Mouse (Mus musculus) gastrocnemius, adult 2 months (tissue): ENCODE measurements around the gene Fads3. TPM values are rescaled to one million over a fixed set of nuclear protein-coding genes. Genes with fewer than 3 reads are reported as not detected.

ENCODE experiments used
- DNase-seq: peaks from one replicate; pipeline ENCODE4 v3.0.0; 2022
- H3K27ac ChIP-seq: fragments of 200-600 bp; 2 replicates; pipeline ENCODE4 v1.8.1; 2022; ENCODE audit warnings: mild to moderate bottlenecking
- H3K4me3 ChIP-seq: fragments of 200-600 bp; 2 replicates; pipeline ENCODE4 v1.8.1; 2022; ENCODE audit warnings: mild to moderate bottlenecking, moderate library complexity
- CTCF ChIP-seq: fragments of 200-600 bp; IDR thresholded peaks from 2 replicates; pipeline ENCODE4 v1.8.1; 2022; ENCODE audit warnings: antibody characterized with exemption, mild to moderate bottlenecking, moderate library complexity
- intact Hi-C: fragments of 180-260 bp; cut with DNase I; formaldehyde crosslinking; loops from one replicate; pipeline ENCODE4 v1.15.1; 2025
- long read RNA-seq, 2 experiments: library from polyadenylated mRNA; stranded (forward); transcript quantifications; one replicate each; pipeline ENCODE4 v2.0.0; 2021
- total RNA-seq, 2 experiments: library from RNA; stranded (reverse); gene quantifications; 2 replicates each; pipeline ENCODE4 v1.2.3; 2021

The Fads3 gene
- total RNA-seq = 1 to 10 TPM; 2.2 to 2.3 TPM
- long read RNA-seq, experiment 1, transcript Fads3-201 (12 exons, 3,687 nt) = major isoform, 6 of 8 reads
- long read RNA-seq, experiment 1, partial matches to known transcripts = 0 of 8 reads
- long read RNA-seq, experiment 1, other reads (novel, unspliced or antisense) = 2 of 8 reads
- long read RNA-seq, experiment 2, partial matches to known transcripts = 0 of 2 reads
- long read RNA-seq, experiment 2, other reads (novel, unspliced or antisense) = 0 of 2 reads

GRCm38 (mm10) chr19:10041388-10042148 is at the start of gene Fads3:
Gene Fads3 (plus strand): TSS chr19:10041569.
- peak; percentile 92 for DNase-seq
- Histone ChIP-seq H3K4me3 (peak within 1 kb of the TSS; percentile 93), H3K27ac (peak within 1 kb of the TSS; percentile 88)
- intact Hi-C loops = no loop called here
- peak; percentile 20; the same call in 1 of the 2 replicates for TF ChIP-seq CTCF

- peak; percentile 28 for DNase-seq
- no peak for TF ChIP-seq CTCF
- intact Hi-C loops = no loop called here
- peak overlapping the region; percentile 67 for H3K27ac ChIP-seq
- peak overlapping the region; percentile 51 for H3K4me3 ChIP-seq
These were observed 49.1 kb upstream of the Fads3 start for GRCm38 (mm10) chr19:9992011-9992958.

- DNase-seq = peak; percentile 93
- peak overlapping the region; percentile 51 for H3K4me3 ChIP-seq
- intact Hi-C loops = no loop called here
- H3K27ac ChIP-seq = peak overlapping the region; percentile 67
- peak; percentile 85 for TF ChIP-seq CTCF
These were observed 48.2 kb upstream of the Fads3 start for GRCm38 (mm10) chr19:9993036-9993656.

- Histone ChIP-seq H3K27ac (no peak overlapping the region), H3K4me3 (no peak overlapping the region)
- no peak for TF ChIP-seq CTCF
- intact Hi-C loops = no loop called here
- DNase-seq = no peak
These were observed 43.9 kb upstream of the Fads3 start for GRCm38 (mm10) chr19:9997204-9998062.

- no peak for TF ChIP-seq CTCF
- DNase-seq = no peak
- Histone ChIP-seq H3K27ac (no peak overlapping the region), H3K4me3 (no peak overlapping the region)
- intact Hi-C loops = no loop called here
These were observed 43.3 kb upstream of the Fads3 start for GRCm38 (mm10) chr19:9998063-9998416.

GRCm38 (mm10) chr19:9998736-9999486 is 42.5 kb upstream of the Fads3 start:
- no peak overlapping the region for H3K27ac ChIP-seq
- no peak for TF ChIP-seq CTCF
- DNase-seq = no peak
- intact Hi-C loops = no loop called here
- H3K4me3 ChIP-seq = no peak overlapping the region

- TF ChIP-seq CTCF = peak; percentile 93
- intact Hi-C loops = loop anchor here (1.0 to 2.0 kb wide), 2 partner anchors 34 to 198 kb away; no protein-coding TSS in a partner anchor
- H3K27ac ChIP-seq = no peak overlapping the region
- DNase-seq = no peak
- no peak overlapping the region for H3K4me3 ChIP-seq
These were observed 41.0 kb upstream of the Fads3 start for GRCm38 (mm10) chr19:10000330-10000729.

GRCm38 (mm10) chr19:10001206-10001969 is 40.0 kb upstream of the Fads3 start, which contains the start of the genes Best1 and Rab3il1:
Gene Best1 (minus strand): TSS chr19:10001633.
Gene Rab3il1 (plus strand): TSS chr19:10001669.
- TF ChIP-seq CTCF = no peak
- H3K27ac ChIP-seq = no peak within 1 kb of the TSS
- no peak for DNase-seq
- H3K4me3 ChIP-seq = no peak within 1 kb of the TSS
- intact Hi-C loops = loop anchor here (2.0 kb wide), 1 partner anchor 197 kb away; no protein-coding TSS in a partner anchor

GRCm38 (mm10) chr19:10003696-10004095 is 37.7 kb upstream of the Fads3 start:
- H3K4me3 ChIP-seq = no peak overlapping the region
- intact Hi-C loops = no loop called here
- DNase-seq = no peak
- H3K27ac ChIP-seq = no peak overlapping the region
- TF ChIP-seq CTCF = no peak

- Histone ChIP-seq H3K27ac (no peak overlapping the region), H3K4me3 (no peak overlapping the region)
- no peak for TF ChIP-seq CTCF
- no peak for DNase-seq
- intact Hi-C loops = no loop called here
These were observed 30.0 kb upstream of the Fads3 start for GRCm38 (mm10) chr19:10011408-10011807.
